Mouse (Mus musculus) testis, adult 2 months (tissue): ENCODE measurements at regions not wholly inside any gene's neighbourhood (a gene's known extent, or its start where the extent isn't known, plus 50 kb on each side); places are given as distances from the start of the nearest gene placed in this dataset.

ENCODE experiments used
- CTCF ChIP-seq: fragments of 200-500 bp; IDR thresholded peaks from 2 replicates; pipeline ENCODE4 v1.5.1; 2012; ENCODE audit warnings: low read depth, mild to moderate bottlenecking, inconsistent platforms, low read length, moderate library complexity; ENCODE audit not compliant: control insufficient read depth, insufficient read depth, insufficient replicate concordance
- POLR2A ChIP-seq: fragments of 200-500 bp; IDR thresholded peaks from 2 replicates; pipeline ENCODE4 v1.6.1; 2012; ENCODE audit warnings: low read depth, mild to moderate bottlenecking, inconsistent platforms, low read length, moderate library complexity; ENCODE audit not compliant: control insufficient read depth

DNA sequence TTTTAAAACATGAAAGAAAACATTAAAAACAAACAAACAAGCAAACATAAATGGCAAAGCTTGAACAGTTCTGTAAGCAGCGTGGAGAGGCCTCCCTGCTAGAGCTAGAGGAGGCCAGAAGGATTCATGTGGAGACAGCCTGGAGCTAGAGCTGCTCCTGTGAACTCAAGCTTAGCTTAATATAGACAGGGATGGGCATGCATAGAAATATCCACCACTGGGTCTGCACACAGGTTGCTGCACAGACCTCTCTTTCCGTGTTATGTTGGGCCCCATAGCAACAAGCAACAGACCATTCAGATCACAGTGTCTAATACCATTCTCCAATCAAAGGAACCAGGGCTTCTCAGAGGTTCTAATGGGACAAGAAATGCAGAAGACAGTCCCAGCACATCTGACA lies 122.9 kb upstream of the Magi3 start:
- TF ChIP-seq POLR2A (no peak), CTCF (no peak)
